Mouse (Mus musculus) embryo, embryonic 10 days (tissue): Measurements from ENCODE around the gene Chkb.

ENCODE experiments used
- DNase-seq: peaks from one replicate; pipeline ENCODE4 v3.0.0-alpha.2; 2015; ENCODE audit warnings: low spot score

The Chkb gene

DNA sequence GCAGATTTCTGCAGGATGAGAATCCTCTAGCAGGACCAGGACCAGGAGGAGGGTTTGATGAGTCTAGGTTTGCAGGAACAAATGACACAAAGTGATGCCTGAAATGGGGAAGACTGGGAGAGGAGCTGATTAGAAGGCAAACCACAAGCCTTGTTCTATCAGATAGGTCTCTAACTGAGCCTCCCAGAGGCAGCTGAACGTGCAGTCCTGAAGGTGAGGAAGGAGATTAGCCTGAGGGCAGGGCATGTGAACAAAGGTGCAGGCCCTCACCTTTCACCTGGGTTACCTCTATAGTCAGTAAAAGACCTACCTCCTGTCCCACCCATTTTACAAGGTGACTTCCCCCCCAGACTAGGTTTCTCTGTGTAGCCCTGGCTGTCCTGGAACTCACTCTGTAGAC is 30.0 kb downstream of the Chkb start:
- DNase-seq = no peak

DNA sequence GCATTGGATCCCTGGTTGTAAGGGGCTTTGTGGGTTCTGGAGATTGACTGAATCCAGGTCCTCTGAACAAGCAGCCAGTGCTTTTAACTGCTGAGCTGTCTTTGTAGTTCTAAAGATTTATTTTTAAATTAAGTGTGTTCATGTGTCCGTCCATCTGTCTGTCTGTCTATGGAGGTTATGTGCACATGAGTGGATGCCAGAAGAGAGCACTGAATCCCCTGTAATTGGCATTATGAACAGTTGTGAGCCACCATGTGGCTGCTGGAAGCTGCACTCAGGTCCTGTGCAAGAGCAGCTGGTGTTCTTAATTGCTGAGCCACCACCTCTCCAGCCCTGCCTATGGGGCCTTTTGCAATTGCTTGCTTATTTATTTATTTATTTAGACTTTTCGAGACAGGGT is 31.6 kb downstream of the Chkb start:
- DNase-seq = no peak

DNA sequence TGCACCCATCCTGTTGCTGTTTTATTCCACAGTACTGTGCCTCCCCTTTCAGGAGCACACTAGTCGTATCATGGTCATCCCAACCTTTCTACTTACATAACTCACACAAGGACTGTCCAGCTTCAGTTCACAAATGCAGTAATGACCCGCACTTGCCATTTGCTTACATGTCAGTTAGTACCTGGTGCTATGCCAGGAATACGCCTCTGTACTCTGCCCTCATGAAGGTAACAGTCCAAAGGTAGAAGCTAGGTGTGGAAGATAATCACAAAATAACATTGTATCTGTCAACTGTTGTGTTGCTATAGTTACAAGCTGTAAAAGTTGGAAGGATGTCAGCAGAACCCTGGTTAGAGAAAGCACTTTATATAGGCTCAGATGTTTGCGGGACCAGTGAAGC is 32.8 kb downstream of the Chkb start:
- DNase-seq = no peak

DNA sequence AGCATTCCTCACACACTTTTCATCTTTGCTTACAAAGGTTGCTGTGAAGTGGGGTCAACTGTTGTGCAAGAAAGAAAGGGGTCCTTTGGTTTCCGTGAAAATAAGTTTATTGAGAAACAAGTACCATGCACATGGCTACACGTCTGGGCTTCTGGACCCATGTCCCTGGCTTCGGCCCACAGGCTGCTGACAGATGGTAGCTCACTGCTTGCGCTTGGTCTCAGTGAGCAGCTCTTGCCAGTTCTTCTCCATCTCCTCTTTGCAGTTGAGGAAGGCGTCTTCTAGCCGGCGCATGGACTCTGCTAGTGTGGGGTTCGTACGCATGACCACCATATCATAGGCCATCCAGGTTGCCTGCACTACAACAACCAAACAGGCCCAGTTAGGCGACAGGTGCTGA is 39.6 kb downstream of the Chkb start:
- no peak for DNase-seq

DNA sequence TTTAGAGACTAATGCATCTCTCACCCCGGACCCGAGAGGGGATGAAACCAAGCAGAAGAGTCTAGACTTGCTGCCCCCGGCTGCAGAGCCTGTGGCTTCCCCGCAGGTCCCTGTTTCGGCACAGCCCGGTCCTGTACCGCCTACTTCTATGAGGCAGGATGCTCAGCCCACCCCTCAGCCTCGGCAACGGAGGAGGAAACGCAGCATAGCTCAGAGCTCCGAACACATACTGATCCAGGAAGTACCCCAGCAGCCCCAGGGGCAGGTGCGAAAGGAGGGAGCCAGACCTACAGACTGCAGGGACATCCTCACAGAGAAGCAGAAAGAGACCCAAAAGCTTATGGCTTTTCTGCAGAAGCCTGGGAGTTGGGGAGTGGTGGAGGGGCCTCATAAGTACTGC is 42.6 kb downstream of the Chkb start:
- DNase-seq = no peak

DNA sequence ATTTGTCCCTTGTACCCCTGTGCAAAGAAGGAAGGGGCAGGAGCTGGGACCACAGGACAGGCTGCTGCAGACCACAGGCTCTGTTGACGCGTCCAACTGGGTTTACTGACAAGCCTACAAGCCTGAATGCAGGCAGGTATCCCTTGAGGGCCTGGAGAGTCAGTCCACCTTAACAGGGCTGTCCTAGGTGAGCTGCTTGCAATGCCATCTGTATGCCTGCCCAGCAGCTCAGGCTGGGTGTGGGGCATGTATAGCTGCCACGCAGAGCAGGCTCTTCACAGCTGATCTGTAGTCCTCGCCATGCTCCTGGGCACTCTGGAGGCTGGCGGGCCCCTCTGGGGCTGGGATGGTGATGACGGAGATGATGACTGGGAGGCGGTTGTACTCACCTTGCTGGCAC is 45.1 kb downstream of the Chkb start, which contains the start of gene Klhdc7b:
Gene Klhdc7b (plus strand): TSS at position 301 of the 400 bp plus-strand sequence.
- no peak for DNase-seq

DNA sequence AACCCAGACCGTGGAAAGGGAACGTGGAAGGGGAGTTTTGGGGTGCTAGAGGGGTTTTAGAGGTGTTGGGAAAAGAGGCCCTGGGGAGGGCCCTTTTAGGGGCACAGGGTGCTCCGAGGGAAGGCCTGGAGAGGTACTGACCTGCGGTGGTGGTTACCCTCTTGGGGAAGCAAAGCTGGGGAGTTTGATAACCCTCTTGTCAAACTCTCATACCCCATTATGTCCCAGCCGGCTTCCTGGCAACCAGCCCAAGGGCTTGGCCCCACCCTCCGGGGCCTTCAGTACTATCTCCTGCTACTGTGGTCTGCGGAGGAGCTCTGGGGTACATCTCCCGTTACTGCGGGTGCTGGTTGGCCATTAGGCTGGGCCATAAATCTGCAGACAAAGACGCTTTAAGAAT is 50.3 kb downstream of the Chkb start:
- no peak for DNase-seq

DNA sequence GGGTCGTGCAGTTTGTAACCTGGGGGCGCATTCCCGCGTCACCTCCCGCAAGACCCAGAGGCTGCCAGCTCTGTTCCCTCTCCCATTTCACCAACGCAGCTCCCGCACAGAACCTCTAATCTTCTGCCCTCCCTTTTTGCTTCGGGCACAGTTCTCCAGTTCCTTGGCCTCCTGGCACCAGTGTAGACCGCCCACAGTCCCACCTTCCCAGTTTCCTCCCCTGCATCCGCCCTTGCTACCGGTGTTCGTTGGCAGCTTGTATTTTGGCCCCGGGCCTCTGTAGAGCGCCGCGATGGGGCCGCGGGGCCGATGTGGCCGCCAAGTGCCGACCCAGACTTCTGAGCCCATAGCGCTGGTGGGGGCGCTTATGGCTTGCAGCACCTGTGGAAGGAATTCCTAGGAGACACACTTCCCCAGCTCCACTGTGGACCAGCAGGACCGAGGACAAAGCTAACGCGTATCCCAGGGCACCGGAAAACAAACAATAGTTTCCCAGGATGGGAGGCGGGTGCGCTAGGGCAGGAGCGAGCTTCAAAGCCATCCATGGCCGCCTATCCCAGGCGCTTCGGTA is 50.8 kb downstream of the Chkb start, which contains the start of gene Odf3b:
Gene Odf3b (minus strand): TSS at position 452 of the 571 bp plus-strand sequence.
- peak; percentile 53 for DNase-seq

DNA sequence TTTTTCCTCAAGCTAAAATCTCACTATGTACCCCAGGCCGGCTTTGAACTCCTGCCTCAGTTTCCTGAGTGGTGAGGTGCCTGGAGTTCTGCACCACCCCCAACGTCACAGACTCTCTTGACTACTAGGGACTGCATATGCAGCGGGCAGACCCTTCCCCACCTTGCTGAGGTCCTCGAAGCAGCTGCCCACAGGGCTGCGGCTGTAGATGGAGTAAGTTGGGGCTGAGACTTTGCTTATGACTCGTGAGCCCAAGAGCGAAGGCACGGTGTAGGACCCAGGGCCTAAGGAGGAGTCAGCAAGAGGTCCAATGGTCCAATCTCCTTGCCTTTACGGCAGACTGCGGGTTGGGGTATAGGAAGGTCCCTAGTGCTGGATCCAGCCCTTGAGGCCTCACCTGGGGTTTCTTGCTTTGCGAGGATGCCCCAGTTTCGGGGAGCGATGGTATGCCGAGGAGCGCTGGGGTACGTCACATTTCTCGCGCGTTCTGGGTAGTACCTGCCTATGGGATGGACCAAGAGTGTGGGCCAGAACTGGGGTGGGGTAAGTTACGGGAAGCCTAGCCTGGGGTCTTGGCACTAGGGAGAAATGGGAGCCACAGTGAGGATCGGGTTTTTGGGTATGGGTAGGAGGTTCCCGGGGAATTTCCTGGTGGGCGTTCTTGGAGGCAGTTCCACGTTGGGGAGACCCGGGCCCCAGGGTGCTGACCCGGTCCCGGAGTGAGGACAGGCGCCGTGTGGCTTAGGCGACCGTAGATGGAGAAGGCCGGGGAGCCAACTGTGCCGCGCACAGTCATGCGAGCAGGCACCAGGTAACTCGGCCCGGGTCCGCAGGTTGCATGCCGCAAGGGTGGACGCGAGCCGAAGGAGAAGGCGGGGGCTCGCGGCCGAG is 51.5 kb downstream of the Chkb start:
- no peak for DNase-seq

DNA sequence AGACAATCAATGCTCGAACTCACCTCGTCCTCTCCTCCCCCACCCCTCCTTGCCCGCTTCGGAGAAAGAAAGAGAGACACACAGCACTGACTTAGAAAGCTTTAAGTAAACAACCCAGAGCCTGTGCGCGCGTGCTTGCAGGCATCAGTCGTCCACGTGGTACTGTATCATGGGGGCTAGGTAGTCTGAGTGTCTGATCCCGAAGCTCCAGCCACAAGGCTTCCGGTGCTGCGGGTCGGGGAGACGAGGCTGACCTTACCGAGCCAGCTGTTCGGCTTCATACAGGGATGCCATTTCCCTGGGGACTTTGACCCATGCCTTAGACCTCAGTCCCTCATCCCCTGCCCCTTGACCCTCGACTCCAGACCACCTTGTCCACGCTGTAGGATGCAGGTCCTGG is 52.3 kb downstream of the Chkb start:
- no peak for DNase-seq

DNA sequence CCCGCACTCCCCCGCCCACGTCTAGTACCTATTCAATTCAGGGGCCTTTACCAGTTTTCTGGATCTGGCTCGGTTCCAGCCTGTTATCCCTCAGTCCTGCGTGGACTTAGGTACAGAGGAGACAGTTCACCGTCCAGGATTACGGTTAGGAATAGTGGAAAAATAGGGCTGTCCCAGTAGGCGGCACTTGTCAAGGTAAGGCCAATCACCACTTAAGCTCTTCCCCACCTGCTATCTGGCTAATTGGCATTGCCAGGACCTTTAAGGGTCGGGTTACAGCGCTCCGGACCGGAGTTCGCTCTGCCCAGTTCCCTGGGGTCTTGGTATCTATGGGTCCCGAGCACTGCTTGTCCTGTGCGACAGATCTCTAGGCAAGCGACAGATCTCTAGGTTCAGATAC is 52.8 kb downstream of the Chkb start, which contains the start of gene Tymp:
Gene Tymp (minus strand): TSS at position 83 of the 400 bp plus-strand sequence.
- no peak for DNase-seq
